7 mouse cellular contexts compared by ENCODE assay signal in genomic region chr10:128910066-128910841, GRCm38 (mm10). TPM values are rescaled to one million over a fixed set of nuclear protein-coding genes. Genes with fewer than 3 reads are reported as not detected.
A peak's percentile ranks its signal among the peaks of the same experiment; 100 is the strongest.
DNase-seq lines count a peak whose midpoint lies in the region; ATAC-seq lines count a peak whose summit lies in the region.

No protein-coding gene starts in this region.

- peak overlapping the region; percentile 98 for H3K27ac ChIP-seq in embryonic facial prominence, embryonic 15.5 days (replicated peaks)
- peak overlapping the region; percentile 87 for H3K27ac ChIP-seq in limb, embryonic 11.5 days (replicated peaks; ENCODE audit: low read depth, low read length)

- H3K4me2 ChIP-seq in embryonic facial prominence, embryonic 15.5 days (replicated peaks): peak overlapping the region; percentile 84
- peak overlapping the region; percentile 45 for H3K4me2 ChIP-seq in limb, embryonic 11.5 days (ENCODE audit: low read depth, severe bottlenecking)

- H3K4me3 ChIP-seq in embryonic facial prominence, embryonic 15.5 days (replicated peaks): peak overlapping the region; percentile 92
- H3K4me3 ChIP-seq in limb, embryonic 11.5 days (ENCODE audit: low read depth, low read length): peak overlapping the region; percentile 96

- peak; percentile 8 to 18 for DNase-seq in B cell, adult 2 months
- peak; percentile 78 for DNase-seq in MN1 (ENCODE audit: low spot score)
- peak; percentile 72 for DNase-seq in heart, postnatal 4 days
- DNase-seq in limb, embryonic 11.5 days (ENCODE audit: low spot score): peak; percentile 79
- DNase-seq in mesoderm, embryonic 11.5 days (ENCODE audit: low read depth, low spot score): peak; percentile 63
- peak; percentile 60 for DNase-seq in testis, postnatal 14 days (ENCODE audit: low spot score)

- peaks cover 43% of the 10 kb centered on the region for H3K4me1 ChIP-seq in embryonic facial prominence, embryonic 15.5 days
- H3K4me1 ChIP-seq in limb, embryonic 11.5 days (ENCODE audit: control insufficient read depth, insufficient read depth, low read length): peaks cover 11% of the 10 kb centered on the region

- peak overlapping the region; percentile 95 for H3K9ac ChIP-seq in embryonic facial prominence, embryonic 15.5 days
- H3K9ac ChIP-seq in limb, embryonic 11.5 days (ENCODE audit: low read length): peak overlapping the region; percentile 95

- peaks cover 22% of the 10 kb centered on the region for H3K36me3 ChIP-seq in embryonic facial prominence, embryonic 15.5 days
- peaks cover 7% of the 10 kb centered on the region for H3K36me3 ChIP-seq in limb, embryonic 11.5 days (ENCODE audit: control insufficient read depth, insufficient read depth, low read length)

- no peaks in the 10 kb centered on the region for H3K9me3 ChIP-seq in embryonic facial prominence, embryonic 15.5 days (replicated peaks)
- no peaks in the 10 kb centered on the region for H3K9me3 ChIP-seq in limb, embryonic 11.5 days (ENCODE audit: control insufficient read depth, low read length)

- under 1% methylated on average over 66 of the region's 66 CpGs for WGBS in embryonic facial prominence, embryonic 15.5 days
- 1% methylated on average over 60 of the region's 66 CpGs for WGBS in limb, embryonic 11.5 days

- no peaks in the 10 kb centered on the region for H3K27me3 ChIP-seq in embryonic facial prominence, embryonic 15.5 days
- no peaks in the 10 kb centered on the region for H3K27me3 ChIP-seq in limb, embryonic 11.5 days (ENCODE audit: control insufficient read depth, insufficient read depth, low read length)

- peak; percentile 45 for ATAC-seq in embryonic facial prominence, embryonic 15.5 days (ENCODE audit: insufficient number of reproducible peaks, low FRiP score, low TSS enrichment, low read depth)
- peak; percentile 15; the same call in 1 of the 2 replicates for ATAC-seq in limb, embryonic 11.5 days (ENCODE audit: insufficient number of reproducible peaks, low FRiP score, low TSS enrichment, low read depth)

RNA-seq across cellular contexts. Expression of gene Cd63, which starts 9.5 kb away (rescaled TPM):
- 1,010 and 1,093 TPM in 2 replicates for polyA plus RNA-seq in embryonic facial prominence, embryonic 15.5 days (2015; fragmentation: Nextera tagmentation; extraction: Ambion mirVana)
- 100 to 1,000 TPM; 216 to 226 TPM for total RNA-seq in heart, postnatal 4 days (2021)
- 425 and 427 TPM in 2 replicates for polyA plus RNA-seq in limb, embryonic 11.5 days (2014; fragmentation: Nextera tagmentation; extraction: Ambion mirVana)

RNA-seq across cellular contexts. Expression of gene Rdh5, which starts 12.4 kb away (rescaled TPM):
- 19.6 and 21.3 TPM in 2 replicates for polyA plus RNA-seq in embryonic facial prominence, embryonic 15.5 days (2015; fragmentation: Nextera tagmentation; extraction: Ambion mirVana)
- 1 to 10 TPM; 5.3 to 5.6 TPM for total RNA-seq in heart, postnatal 4 days (2021)
- 7.7 and 7.8 TPM in 2 replicates for polyA plus RNA-seq in limb, embryonic 11.5 days (2014; fragmentation: Nextera tagmentation; extraction: Ambion mirVana)

RNA-seq across cellular contexts. Expression of gene Bloc1s1, which starts 13.6 kb away (rescaled TPM):
- polyA plus RNA-seq in embryonic facial prominence, embryonic 15.5 days (2015; fragmentation: Nextera tagmentation; extraction: Ambion mirVana): 224 and 226 TPM in 2 replicates
- 100 to 1,000 TPM; 152 to 180 TPM for total RNA-seq in heart, postnatal 4 days (2021)
- 203 and 211 TPM in 2 replicates for polyA plus RNA-seq in limb, embryonic 11.5 days (2014; fragmentation: Nextera tagmentation; extraction: Ambion mirVana)

RNA-seq across cellular contexts. Expression of gene Gdf11, which starts 18.7 kb away (rescaled TPM):
- polyA plus RNA-seq in embryonic facial prominence, embryonic 15.5 days (2015; fragmentation: Nextera tagmentation; extraction: Ambion mirVana): 6.1 TPM in 2 replicates
- total RNA-seq in heart, postnatal 4 days (2021): 1 to 10 TPM; 3.8 to 4.1 TPM
- polyA plus RNA-seq in limb, embryonic 11.5 days (2014; fragmentation: Nextera tagmentation; extraction: Ambion mirVana): 17.5 and 18.1 TPM in 2 replicates

RNA-seq across cellular contexts. Expression of gene Itga7, which starts 23.4 kb away (rescaled TPM):
- 14.3 and 16.5 TPM in 2 replicates for polyA plus RNA-seq in embryonic facial prominence, embryonic 15.5 days (2015; fragmentation: Nextera tagmentation; extraction: Ambion mirVana)
- 10 to 100 TPM; 69.6 to 78.5 TPM for total RNA-seq in heart, postnatal 4 days (2021)
- 0.10 and 0.12 TPM in 2 replicates for polyA plus RNA-seq in limb, embryonic 11.5 days (2014; fragmentation: Nextera tagmentation; extraction: Ambion mirVana)

Comparison
In these comparisons a context has a peak if more than half of its experiments do, and no peak if none do; other contexts are left out.
1. Peak in every context shown above with its lines: DNase-seq, ATAC-seq, H3K4me3 ChIP-seq and H3K27ac ChIP-seq.
2. DNase-seq: peak in every context shown above with its lines; median percentile 79 in limb, embryonic 11.5 days; 78 in MN1; 72 in heart, postnatal 4 days; 63 in mesoderm, embryonic 11.5 days; 60 in testis, postnatal 14 days; 13 in B cell, adult 2 months.